Mouse (Mus musculus) intestine, embryonic 16.5 days (tissue): ENCODE data around the gene Ninl. TPM values are rescaled to one million over a fixed set of nuclear protein-coding genes. Genes with fewer than 3 reads are reported as not detected.

ENCODE experiments used
- ATAC-seq: fragments of 200-750 bp; cut with Nextera tagmentation; 2 replicates; pipeline ENCODE4 v1.8.0; 2017; ENCODE audit warnings: moderate TSS enrichment, moderate library complexity
- H3K27ac ChIP-seq: fragments of 300-500 bp; sonication (generic); 2 replicates; pipeline ENCODE4 v1.5.1; 2014; ENCODE audit warnings: mild to moderate bottlenecking, low read length
- H3K27me3 ChIP-seq: fragments of 300-500 bp; sonication (generic); replicated peaks from 2 replicates; pipeline ENCODE4 v1.6.1; 2014; ENCODE audit warnings: low read length, control low read depth, mixed read lengths; ENCODE audit not compliant: control insufficient read depth, insufficient read depth
- H3K36me3 ChIP-seq: fragments of 300-500 bp; sonication (generic); 2 replicates; pipeline ENCODE4 v1.6.1; 2014; ENCODE audit warnings: low read length, control low read depth; ENCODE audit not compliant: control insufficient read depth, insufficient read depth
- H3K4me1 ChIP-seq: fragments of 300-500 bp; sonication (generic); 2 replicates; pipeline ENCODE4 v1.6.1; 2014; ENCODE audit warnings: low read length, control low read depth, mixed read lengths; ENCODE audit not compliant: control insufficient read depth, insufficient read depth
- H3K4me2 ChIP-seq: fragments of 300-500 bp; sonication (generic); 2 replicates; pipeline ENCODE4 v1.6.1; 2014; ENCODE audit warnings: low read depth, low read length, control low read depth
- H3K4me3 ChIP-seq: fragments of 300-500 bp; sonication (generic); 2 replicates; pipeline ENCODE4 v1.5.1; 2014; ENCODE audit warnings: mild to moderate bottlenecking, low read length
- H3K9ac ChIP-seq: fragments of 300-500 bp; sonication (generic); 2 replicates; pipeline ENCODE4 v1.6.1; 2014; ENCODE audit warnings: low read depth, low read length
- H3K9me3 ChIP-seq: fragments of 300-500 bp; sonication (generic); 2 replicates; pipeline ENCODE4 v1.6.1; 2016; ENCODE audit warnings: low read length, control low read depth; ENCODE audit not compliant: control insufficient read depth
- WGBS: fragments of 180-500 bp; shearing (Covaris S2); extraction: QIAGEN DNeasy Blood & Tissue Kit; methylation state at CpG from one replicate; pipeline ENCODE4 v1.1.7; 2014; 5-methylcytosine and 5-hydroxymethylcytosine counted together
- polyA plus RNA-seq: library from polyadenylated mRNA; unstranded; fragments of >200 nt; fragmentation: Nextera tagmentation; extraction: Ambion mirVana; gene quantifications from 2 replicates; pipeline ENCODE4 v1.2.1, GENCODE M21; 2015

Ninl gene
- polyA plus RNA-seq, 1 experiment from 2014 or later: 5.3 TPM

DNA sequence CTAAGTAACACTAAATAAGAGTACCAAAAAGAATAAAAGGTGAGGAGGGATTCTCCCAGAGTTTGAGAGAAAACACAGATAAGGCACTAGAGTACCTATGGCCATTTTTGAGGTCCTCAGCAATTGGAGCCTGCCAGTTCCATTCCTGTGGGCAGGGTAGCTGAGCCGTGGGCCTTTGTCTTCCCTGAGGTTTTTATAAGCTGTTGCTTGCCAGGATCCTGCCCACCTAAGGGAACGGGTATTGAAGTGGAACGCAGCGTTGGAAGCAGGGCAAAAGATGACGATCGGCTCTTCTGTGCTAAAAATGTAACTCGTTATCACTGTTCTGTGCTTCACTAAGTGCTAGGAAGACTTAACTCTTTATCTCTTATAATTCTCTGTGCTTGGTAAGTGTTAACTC is 115.7 kb downstream of the Ninl start:
- no peaks in the 10 kb centered on the region for H3K36me3 ChIP-seq
- no peaks in the 10 kb centered on the region for H3K4me1 ChIP-seq
- 82% methylated on average over 7 of the region's 7 CpGs for WGBS

DNA sequence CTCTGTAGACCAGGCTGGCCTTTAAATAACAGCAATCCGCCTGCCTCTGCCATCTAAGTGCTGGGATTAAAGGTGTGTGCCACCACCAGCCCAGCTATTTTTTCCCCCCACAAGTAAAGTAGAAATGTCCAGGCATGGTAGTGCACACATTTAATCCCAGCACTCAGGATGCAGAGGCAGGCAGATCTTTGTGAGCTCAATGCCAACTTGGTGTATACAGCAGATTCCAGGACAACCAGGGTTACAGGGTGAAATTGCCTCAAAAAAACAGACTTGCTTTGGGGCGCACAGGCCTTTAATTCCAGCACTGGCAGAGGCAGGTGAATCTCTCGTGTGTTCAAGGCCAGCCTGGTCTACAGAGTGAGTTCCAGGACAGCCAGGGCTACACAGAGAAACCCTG is 116.2 kb downstream of the Ninl start:
- Histone ChIP-seq H3K4me3 (no peak overlapping the region), H3K9me3 (no peaks in the 10 kb centered on the region), H3K9ac (no peak overlapping the region), H3K27ac (no peak overlapping the region), H3K4me1 (no peaks in the 10 kb centered on the region), H3K36me3 (no peaks in the 10 kb centered on the region), H3K27me3 (no peaks in the 10 kb centered on the region), H3K4me2 (no peak overlapping the region)
- ATAC-seq: no peak
- 80% methylated on average over 3 of the region's 3 CpGs for WGBS

More for the DNA sequence above, 115.7 kb downstream of the Ninl start:
- Histone ChIP-seq H3K27ac (no peak overlapping the region), H3K4me2 (no peak overlapping the region), H3K4me3 (no peak overlapping the region), H3K9me3 (no peaks in the 10 kb centered on the region), H3K27me3 (no peaks in the 10 kb centered on the region), H3K9ac (no peak overlapping the region)
- no peak for ATAC-seq

DNA sequence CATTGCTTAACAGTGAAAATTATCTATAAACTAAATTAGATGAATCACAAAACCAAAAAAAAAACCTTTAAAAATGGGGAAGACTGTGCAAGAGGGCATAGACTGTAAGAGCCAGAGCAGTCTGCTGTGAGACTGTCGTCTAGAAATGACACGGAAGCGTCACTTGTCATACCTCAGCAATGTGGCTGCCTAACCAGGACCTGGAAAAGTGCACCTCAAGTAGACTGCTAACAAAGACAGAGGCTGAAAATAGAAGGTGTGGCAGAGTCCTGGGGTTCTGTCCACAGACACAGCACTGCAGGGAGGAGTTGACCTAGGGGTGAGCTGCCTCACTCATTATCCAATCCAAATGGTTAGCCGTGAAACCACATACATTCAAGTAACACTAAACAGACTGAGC is 117.0 kb downstream of the Ninl start:
- H3K36me3 ChIP-seq: 0 out of 2 replicates have a peak, but pooled peaks cover 4% of the 10 kb centered on the region
- H3K27me3 ChIP-seq: no peaks in the 10 kb centered on the region
- no peak; the same call in 1 of the 2 replicates for ATAC-seq
- H3K9ac ChIP-seq: no peak overlapping the region
- H3K4me3 ChIP-seq: no peak overlapping the region
- 88% methylated on average over 4 of the region's 4 CpGs for WGBS
- H3K4me1 ChIP-seq: no peaks in the 10 kb centered on the region
- H3K9me3 ChIP-seq: no peaks in the 10 kb centered on the region
- no peak overlapping the region for H3K27ac ChIP-seq
- no peak overlapping the region for H3K4me2 ChIP-seq

DNA sequence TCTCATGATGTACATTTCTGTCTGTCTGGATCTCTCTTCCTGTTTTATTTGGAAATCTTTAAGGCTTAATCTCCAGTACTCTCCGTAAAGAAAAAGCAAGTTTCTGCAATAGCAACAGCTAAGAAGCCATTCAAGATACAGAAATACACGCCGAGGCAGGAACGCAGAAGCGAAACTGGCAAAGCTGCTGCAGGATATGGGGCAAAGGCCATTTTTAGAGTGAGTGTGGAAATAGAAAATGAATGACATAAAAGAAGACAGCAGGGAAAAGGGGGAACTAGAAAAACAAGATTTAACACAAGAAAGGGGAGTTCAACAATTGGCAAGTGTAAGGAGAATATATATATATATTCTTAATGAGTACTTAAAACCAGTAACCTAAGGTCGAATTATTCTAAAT is 117.5 kb downstream of the Ninl start:
- Histone ChIP-seq H3K36me3 (0 out of 2 replicates have a peak, but pooled peaks cover 4% of the 10 kb centered on the region), H3K4me2 (no peak overlapping the region), H3K4me3 (no peak overlapping the region), H3K4me1 (no peaks in the 10 kb centered on the region), H3K27me3 (no peaks in the 10 kb centered on the region), H3K27ac (no peak overlapping the region), H3K9ac (no peak overlapping the region), H3K9me3 (no peaks in the 10 kb centered on the region)
- WGBS: 84% methylated on average over 6 of the region's 6 CpGs
- no peak for ATAC-seq

DNA sequence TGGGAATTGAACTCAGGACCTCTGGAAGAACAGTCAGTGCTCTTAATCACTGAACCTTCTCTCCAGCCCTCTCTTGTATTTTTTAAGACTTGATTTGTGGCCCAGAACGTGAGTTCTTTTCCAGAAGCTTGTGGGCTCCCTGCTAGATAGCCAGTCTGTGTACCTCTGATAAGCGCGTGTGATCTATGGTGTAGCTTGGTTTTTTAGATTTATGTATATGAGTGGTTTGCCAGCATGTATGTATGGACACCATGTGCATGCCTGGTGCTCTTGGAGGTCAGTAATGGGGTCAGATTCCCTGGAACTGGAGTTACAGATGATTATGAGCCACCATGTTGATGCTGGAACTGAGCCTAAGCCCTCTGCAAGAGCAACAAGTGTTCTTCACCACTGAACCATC is 118.6 kb downstream of the Ninl start:
- H3K4me1 ChIP-seq: no peaks in the 10 kb centered on the region
- ATAC-seq: no peak
- H3K9ac ChIP-seq: no peak overlapping the region
- 0 out of 2 replicates have a peak, but pooled peaks cover 4% of the 10 kb centered on the region for H3K36me3 ChIP-seq
- H3K27ac ChIP-seq: no peak overlapping the region
- no peak overlapping the region for H3K4me3 ChIP-seq
- no peaks in the 10 kb centered on the region for H3K9me3 ChIP-seq
- WGBS: 87% methylated on average over 3 of the region's 3 CpGs
- H3K4me2 ChIP-seq: no peak overlapping the region
- H3K27me3 ChIP-seq: no peaks in the 10 kb centered on the region

DNA sequence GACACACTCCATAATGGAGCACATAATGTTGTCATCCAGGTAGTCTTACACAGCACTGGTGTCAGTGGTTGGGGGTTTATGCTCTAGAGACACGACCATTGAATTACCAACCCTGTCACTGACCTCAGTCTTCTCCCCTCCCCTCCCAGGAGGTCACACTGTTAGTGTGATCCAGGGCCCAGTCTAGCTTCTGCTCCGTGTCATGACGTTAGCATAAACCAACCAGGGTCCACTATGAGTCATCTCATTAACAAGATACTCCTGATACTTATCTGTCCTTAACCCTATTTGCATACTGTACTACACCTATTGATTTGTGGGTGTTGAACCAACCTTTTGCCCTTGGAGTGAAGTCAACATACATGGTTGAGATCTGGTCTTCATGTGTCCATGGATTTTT is 120.5 kb downstream of the Ninl start:
- Histone ChIP-seq H3K36me3 (0 out of 2 replicates have a peak, but pooled peaks cover 4% of the 10 kb centered on the region), H3K4me2 (no peak overlapping the region), H3K9ac (no peak overlapping the region), H3K27me3 (no peaks in the 10 kb centered on the region), H3K4me1 (no peaks in the 10 kb centered on the region), H3K27ac (no peak overlapping the region), H3K9me3 (no peaks in the 10 kb centered on the region), H3K4me3 (no peak overlapping the region)
- 77% methylated on average over 3 of the region's 3 CpGs for WGBS
- ATAC-seq: peak; percentile 59

DNA sequence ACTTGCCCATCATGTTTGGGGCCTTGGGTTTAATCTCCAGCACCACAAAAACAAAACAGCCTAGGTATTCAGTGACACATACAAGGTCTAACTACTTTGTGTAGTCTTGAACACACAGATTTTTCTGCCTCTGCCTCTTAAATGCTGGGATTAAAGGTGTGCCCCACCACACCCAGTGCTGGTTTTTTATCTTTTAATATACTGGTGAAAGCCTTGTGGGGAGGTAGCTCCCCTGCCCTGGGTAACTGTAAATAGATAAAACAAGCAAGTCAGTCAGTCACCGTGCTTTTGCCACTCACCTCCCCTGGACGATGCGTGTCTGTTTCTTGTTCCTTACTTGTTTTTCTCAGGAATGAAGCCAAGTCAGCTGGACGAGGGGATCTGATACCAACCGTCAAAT is 123.4 kb downstream of the Ninl start:
- 0 out of 2 replicates have a peak, but pooled peaks cover 4% of the 10 kb centered on the region for H3K36me3 ChIP-seq
- no peaks in the 10 kb centered on the region for H3K9me3 ChIP-seq
- no peak overlapping the region for H3K4me3 ChIP-seq
- ATAC-seq: no peak
- H3K9ac ChIP-seq: no peak overlapping the region
- no peak overlapping the region for H3K27ac ChIP-seq
- H3K4me1 ChIP-seq: no peaks in the 10 kb centered on the region
- WGBS: 86% methylated on average over 5 of the region's 5 CpGs
- H3K4me2 ChIP-seq: no peak overlapping the region
- no peaks in the 10 kb centered on the region for H3K27me3 ChIP-seq

DNA sequence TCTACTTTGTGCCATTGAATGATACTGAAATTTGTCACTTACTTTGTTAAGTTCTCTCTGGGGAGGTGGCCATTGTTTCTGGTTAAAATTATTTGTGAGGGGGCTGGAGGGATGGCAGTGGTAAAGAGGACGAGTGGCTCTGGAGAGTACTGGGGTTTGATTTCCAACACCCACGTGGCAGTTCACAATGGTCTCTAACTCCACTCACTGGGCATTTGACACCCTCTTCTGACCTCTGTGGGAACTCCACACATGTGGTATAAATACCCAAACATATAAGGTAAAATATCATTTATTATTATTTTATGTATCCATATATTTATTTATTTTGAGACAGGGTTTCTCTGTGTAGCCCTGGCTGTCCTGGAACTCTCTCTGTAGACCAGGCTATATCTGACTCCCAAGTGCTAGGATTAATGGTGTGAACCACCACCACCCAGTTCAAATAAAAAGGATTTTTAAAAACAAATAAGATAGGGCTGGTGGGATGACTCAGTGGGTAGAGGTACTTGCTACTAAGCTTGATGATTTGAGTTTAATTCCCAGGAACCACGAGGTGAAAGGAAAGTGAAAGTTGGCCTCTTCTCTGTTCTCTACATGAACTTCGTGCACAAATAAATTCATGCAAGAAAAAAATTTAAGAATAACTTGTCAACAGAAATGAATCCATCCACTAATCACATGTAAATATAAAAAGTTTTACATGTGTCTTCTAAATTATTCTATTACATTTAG is 124.2 kb downstream of the Ninl start:
- no peak for ATAC-seq
- H3K9me3 ChIP-seq: no peaks in the 10 kb centered on the region
- no peaks in the 10 kb centered on the region for H3K27me3 ChIP-seq
- H3K4me1 ChIP-seq: no peaks in the 10 kb centered on the region
- WGBS: 86% methylated on average over 4 of the region's 4 CpGs
- H3K9ac ChIP-seq: no peak overlapping the region
- no peak overlapping the region for H3K27ac ChIP-seq
- H3K4me2 ChIP-seq: no peak overlapping the region
- H3K4me3 ChIP-seq: no peak overlapping the region
- 0 out of 2 replicates have a peak, but pooled peaks cover 4% of the 10 kb centered on the region for H3K36me3 ChIP-seq

DNA sequence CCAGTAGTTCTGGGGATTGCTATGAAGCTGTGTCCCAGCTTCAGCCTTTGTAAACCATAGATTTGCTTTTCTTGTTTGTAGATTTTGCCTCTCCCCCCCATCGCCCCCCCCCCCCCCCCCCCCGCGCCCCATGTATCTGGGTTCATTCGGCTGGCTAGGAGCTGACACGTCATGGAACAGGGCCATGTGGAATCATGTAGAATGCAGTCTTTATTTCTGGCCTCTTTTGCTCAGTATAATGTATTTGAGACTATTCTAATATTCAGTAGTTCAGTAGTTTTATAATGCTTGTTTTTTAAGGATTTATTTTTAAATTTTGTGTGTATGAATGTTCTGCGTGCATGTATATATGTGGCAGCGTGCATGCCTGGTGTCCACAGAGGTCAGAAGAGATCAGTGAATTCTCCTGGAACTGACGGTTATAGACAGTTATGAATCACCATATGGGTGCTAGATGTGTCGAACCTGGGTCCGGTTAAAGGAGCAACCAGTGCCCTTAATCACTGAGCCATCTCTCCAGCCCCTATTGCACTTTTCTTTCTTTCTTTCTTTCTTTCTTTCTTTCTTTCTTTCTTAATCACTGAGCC is 128.8 kb downstream of the Ninl start:
- Histone ChIP-seq H3K27ac (no peak overlapping the region; the same call in 1 of the 2 replicates), H3K4me3 (peak overlapping the region; percentile 79), H3K9ac (peak overlapping the region; percentile 79; the same call in 1 of the 2 replicates), H3K27me3 (no peaks in the 10 kb centered on the region), H3K9me3 (no peaks in the 10 kb centered on the region), H3K4me1 (no peaks in the 10 kb centered on the region), H3K36me3 (no peaks in the 10 kb centered on the region), H3K4me2 (peak overlapping the region; percentile 71)
- WGBS: 34% methylated on average over 8 of the region's 10 CpGs
- no peak for ATAC-seq
